Mouse (Mus musculus): ENCODE results near the gene Gm5108. TPM values are rescaled to one million over a fixed set of nuclear protein-coding genes. Genes with fewer than 3 reads are reported as not detected.

Gm5108 gene
- not detected in 2 replicates for polyA plus RNA-seq (2012; rRNA removed)

DNA sequence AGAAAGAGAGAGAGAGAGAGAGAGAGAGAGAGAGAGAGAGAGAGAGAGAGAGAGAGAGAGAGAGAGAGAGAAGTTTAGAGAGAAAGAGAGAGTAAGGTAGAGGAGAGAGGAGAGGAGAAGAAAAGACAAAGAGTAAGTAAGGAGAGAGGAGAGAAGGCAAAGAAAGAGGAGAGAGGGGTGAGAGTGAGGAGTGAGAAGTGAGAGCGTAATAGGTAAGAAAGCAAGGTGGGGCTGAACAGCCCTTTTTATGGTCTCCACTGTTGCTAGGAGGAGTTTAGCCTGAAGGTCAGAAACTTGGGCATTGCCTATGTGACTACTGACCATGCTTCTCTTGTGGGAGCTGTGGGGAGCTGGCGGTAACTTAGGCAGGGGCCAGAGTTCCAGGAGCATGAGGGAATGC, at the start of gene Gm5108:
Gene Gm5108 (plus strand): TSS at position 301 of the 400 bp plus-strand sequence.
- Histone ChIP-seq H3K4me1 (ENCODE audit: control insufficient read depth, insufficient read depth, low read length) (no peaks in the 10 kb centered on the region), H3K4me3 (ENCODE audit: insufficient read depth, low read length) (no peak within 1 kb of the TSS), H3K27ac (ENCODE audit: insufficient read depth, low read length) (no peak within 1 kb of the TSS)
- TF ChIP-seq POLR2A (IDR thresholded peaks at IDR 0.05; ENCODE audit: extremely low read depth, insufficient read depth, low read length) (no peak), CTCF (IDR thresholded peaks at IDR 0.05; ENCODE audit: extremely low read depth, insufficient read depth, low read length) (no peak)

DNA sequence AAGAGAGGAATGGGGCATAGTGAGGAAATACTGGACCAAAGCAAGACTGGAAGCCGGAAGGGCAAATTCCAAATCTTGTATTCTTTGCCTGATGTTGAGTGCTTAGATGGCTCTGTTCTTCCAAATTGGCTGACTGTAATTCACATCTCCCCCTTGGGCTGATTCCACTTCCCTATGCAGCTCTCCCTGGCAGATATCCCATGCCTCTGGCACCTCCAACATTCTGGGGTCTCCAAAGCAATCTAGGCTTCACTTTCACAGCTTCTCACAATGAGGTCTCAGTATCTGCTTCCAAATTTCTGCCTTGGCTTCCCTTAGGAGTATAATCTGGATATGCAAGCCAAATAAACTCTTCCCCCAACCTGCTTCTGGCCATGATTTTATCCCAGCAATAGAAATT, 42.5 kb upstream of the Gm5108 start:
- no peak overlapping the region for H3K27ac ChIP-seq (ENCODE audit: insufficient read depth, low read length)
- H3K4me1 ChIP-seq (ENCODE audit: control insufficient read depth, insufficient read depth, low read length), result no peaks in the 10 kb centered on the region
- no peak overlapping the region for H3K4me3 ChIP-seq (ENCODE audit: insufficient read depth, low read length)
- no peak for TF ChIP-seq POLR2A (IDR thresholded peaks at IDR 0.05; ENCODE audit: extremely low read depth, insufficient read depth, low read length)

- Histone ChIP-seq H3K4me3 (ENCODE audit: insufficient read depth, low read length) (no peak overlapping the region), H3K4me1 (ENCODE audit: control insufficient read depth, insufficient read depth, low read length) (no peaks in the 10 kb centered on the region), H3K27ac (ENCODE audit: insufficient read depth, low read length) (no peak overlapping the region)
- TF ChIP-seq CTCF (IDR thresholded peaks at IDR 0.05; ENCODE audit: extremely low read depth, insufficient read depth, low read length) (no peak), POLR2A (IDR thresholded peaks at IDR 0.05; ENCODE audit: extremely low read depth, insufficient read depth, low read length) (no peak)
These were observed 36.9 kb upstream of the Gm5108 start for GRCm38 (mm10) chr5:67904555-67904954.

GRCm38 (mm10) chr5:67930584-67930983, 10.9 kb upstream of the Gm5108 start:
- H3K27ac ChIP-seq (ENCODE audit: insufficient read depth, low read length), result no peak overlapping the region
- no peak overlapping the region for H3K4me3 ChIP-seq (ENCODE audit: insufficient read depth, low read length)
- TF ChIP-seq CTCF (IDR thresholded peaks at IDR 0.05; ENCODE audit: extremely low read depth, insufficient read depth, low read length), result no peak
- H3K4me1 ChIP-seq (ENCODE audit: control insufficient read depth, insufficient read depth, low read length), result no peaks in the 10 kb centered on the region

GRCm38 (mm10) chr5:67931623-67932022, 9.8 kb upstream of the Gm5108 start:
- no peak overlapping the region for H3K4me3 ChIP-seq (ENCODE audit: insufficient read depth, low read length)
- TF ChIP-seq POLR2A (IDR thresholded peaks at IDR 0.05; ENCODE audit: extremely low read depth, insufficient read depth, low read length), result no peak
- TF ChIP-seq CTCF (IDR thresholded peaks at IDR 0.05; ENCODE audit: extremely low read depth, insufficient read depth, low read length), result no peak
- no peak overlapping the region for H3K27ac ChIP-seq (ENCODE audit: insufficient read depth, low read length)
- no peaks in the 10 kb centered on the region for H3K4me1 ChIP-seq (ENCODE audit: control insufficient read depth, insufficient read depth, low read length)

DNA sequence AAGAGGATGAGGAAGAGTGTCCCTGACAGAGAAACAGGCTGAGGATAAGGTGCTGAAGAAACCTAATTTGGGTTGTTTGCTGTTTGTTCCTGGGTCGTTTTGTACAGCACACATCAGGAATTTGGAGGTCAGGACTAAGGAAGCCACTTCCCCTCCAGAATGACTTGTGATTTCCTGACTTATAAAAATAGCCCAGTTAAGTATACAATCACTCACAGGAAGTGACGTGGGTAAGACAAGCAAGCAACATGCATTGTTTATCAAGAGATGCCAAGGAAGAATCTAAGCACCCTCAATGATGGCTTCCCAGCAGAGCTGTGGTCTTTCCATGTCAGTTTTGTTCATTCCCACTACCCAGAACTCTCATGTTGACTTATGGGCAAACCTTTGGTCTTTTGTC, 1.7 kb downstream of the Gm5108 start:
- Histone ChIP-seq H3K4me3 (ENCODE audit: insufficient read depth, low read length) (no peak overlapping the region), H3K4me1 (ENCODE audit: control insufficient read depth, insufficient read depth, low read length) (no peaks in the 10 kb centered on the region), H3K27ac (ENCODE audit: insufficient read depth, low read length) (no peak overlapping the region; the same call in 1 of the 2 replicates)
- TF ChIP-seq CTCF (IDR thresholded peaks at IDR 0.05; ENCODE audit: extremely low read depth, insufficient read depth, low read length) (no peak), POLR2A (IDR thresholded peaks at IDR 0.05; ENCODE audit: extremely low read depth, insufficient read depth, low read length) (no peak)

DNA sequence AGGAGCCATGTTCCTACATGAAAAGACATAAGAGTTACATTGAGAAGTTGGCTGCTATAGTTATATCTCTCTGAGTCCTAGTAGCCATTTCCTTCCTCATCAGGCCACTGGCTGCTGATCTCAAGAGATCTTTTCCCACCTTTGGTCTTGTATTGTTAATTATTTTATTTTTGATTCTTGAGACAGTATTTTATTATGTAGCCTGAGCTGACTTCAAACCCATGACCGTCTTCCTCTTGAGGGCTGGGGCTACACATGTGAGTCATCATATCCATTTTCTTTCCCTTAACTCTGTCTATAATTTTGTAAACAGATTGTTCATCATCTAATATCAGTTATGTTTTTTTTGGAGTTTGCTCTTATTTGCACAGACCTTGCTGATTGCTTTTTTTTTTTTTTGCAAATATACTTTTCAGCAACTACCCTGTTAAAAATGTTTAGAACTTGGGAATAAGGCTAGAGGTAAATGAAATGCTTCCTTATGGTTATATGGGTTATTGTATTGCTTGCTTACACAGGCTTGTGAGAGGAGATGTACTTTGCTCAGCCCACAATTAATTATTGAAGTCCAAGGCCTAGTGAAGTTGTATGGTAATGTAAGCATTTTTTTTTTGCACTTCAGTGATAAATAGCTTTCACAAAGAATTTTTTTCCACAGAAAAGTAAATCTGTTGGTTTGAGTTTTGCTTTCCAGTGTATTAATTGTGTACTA, 2.8 kb downstream of the Gm5108 start:
- Histone ChIP-seq H3K4me1 (ENCODE audit: control insufficient read depth, insufficient read depth, low read length) (no peaks in the 10 kb centered on the region), H3K27ac (ENCODE audit: insufficient read depth, low read length) (no peak overlapping the region)
- no peak for TF ChIP-seq POLR2A (IDR thresholded peaks at IDR 0.05; ENCODE audit: extremely low read depth, insufficient read depth, low read length)

DNA sequence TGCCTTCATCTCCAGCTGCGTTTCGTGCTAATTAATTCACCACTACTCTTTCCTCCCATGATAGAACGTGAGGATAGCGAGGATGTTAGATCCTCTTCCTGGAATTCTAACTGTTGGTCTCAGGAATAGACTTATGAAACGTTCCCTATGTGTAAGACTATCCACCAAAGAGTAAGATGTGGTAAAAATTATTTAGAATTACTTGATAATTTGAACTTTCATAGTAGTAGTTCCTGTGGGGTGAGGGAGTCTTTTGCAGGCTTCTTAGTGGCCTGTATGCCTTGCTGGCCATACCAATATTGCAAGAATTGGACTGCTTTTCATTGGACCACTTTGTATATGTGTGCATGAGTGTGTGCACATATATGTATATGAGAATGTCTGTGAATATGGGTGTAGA, 4.9 kb downstream of the Gm5108 start, which contains the start of gene Gm21905:
Gene Gm21905 (minus strand): TSS at position 101 of the 400 bp plus-strand sequence.
- TF ChIP-seq POLR2A (IDR thresholded peaks at IDR 0.05; ENCODE audit: extremely low read depth, insufficient read depth, low read length), result no peak
- no peak for TF ChIP-seq CTCF (IDR thresholded peaks at IDR 0.05; ENCODE audit: extremely low read depth, insufficient read depth, low read length)
- H3K4me1 ChIP-seq (ENCODE audit: control insufficient read depth, insufficient read depth, low read length), result no peaks in the 10 kb centered on the region
- H3K4me3 ChIP-seq (ENCODE audit: insufficient read depth, low read length), result no peak within 1 kb of the TSS
- no peak within 1 kb of the TSS for H3K27ac ChIP-seq (ENCODE audit: insufficient read depth, low read length)

More for the DNA sequence above, 2.8 kb downstream of the Gm5108 start:
- H3K4me3 ChIP-seq (ENCODE audit: insufficient read depth, low read length), result no peak overlapping the region

DNA sequence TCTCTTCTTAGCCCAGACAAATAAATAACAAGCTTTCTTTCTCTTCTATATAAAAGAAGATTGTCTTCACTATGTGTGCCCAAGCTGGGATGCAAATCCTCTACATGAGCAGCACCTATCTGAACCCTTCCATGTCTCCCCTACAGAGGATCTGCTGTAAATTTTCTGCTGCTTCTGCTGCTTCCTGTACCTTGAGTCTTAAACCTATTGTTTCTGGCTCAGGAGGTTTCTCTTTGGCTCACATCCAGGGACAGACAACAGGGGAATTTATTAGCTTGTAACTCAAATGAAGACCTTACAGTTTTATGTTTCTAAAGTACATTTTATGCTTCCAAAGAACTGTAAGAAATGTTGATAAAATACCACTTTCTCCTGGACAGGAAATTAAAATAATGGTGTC, 5.5 kb downstream of the Gm5108 start:
- H3K27ac ChIP-seq (ENCODE audit: insufficient read depth, low read length), result no peak overlapping the region
- H3K4me1 ChIP-seq (ENCODE audit: control insufficient read depth, insufficient read depth, low read length), result no peaks in the 10 kb centered on the region
- H3K4me3 ChIP-seq (ENCODE audit: insufficient read depth, low read length), result no peak overlapping the region
- TF ChIP-seq POLR2A (IDR thresholded peaks at IDR 0.05; ENCODE audit: extremely low read depth, insufficient read depth, low read length) (no peak), CTCF (IDR thresholded peaks at IDR 0.05; ENCODE audit: extremely low read depth, insufficient read depth, low read length) (no peak)

- no peak overlapping the region for H3K4me3 ChIP-seq (ENCODE audit: insufficient read depth, low read length)
These were observed 6.6 kb downstream of the Gm5108 start for GRCm38 (mm10) chr5:67948074-67948473.

More at GRCm38 (mm10) chr5:67948074-67948473, 6.6 kb downstream of the Gm5108 start:
- H3K27ac ChIP-seq (ENCODE audit: insufficient read depth, low read length), result no peak overlapping the region
- TF ChIP-seq POLR2A (IDR thresholded peaks at IDR 0.05; ENCODE audit: extremely low read depth, insufficient read depth, low read length) (no peak), CTCF (IDR thresholded peaks at IDR 0.05; ENCODE audit: extremely low read depth, insufficient read depth, low read length) (no peak)
- H3K4me1 ChIP-seq (ENCODE audit: control insufficient read depth, insufficient read depth, low read length), result no peaks in the 10 kb centered on the region
